Mouse (Mus musculus): Measurements from ENCODE around the gene Olfr251.
"Not testable (repeated sequence)": the region's sequence is repeated elsewhere in the genome, so short reads cannot be mapped to it uniquely, and the experiment has no call there.

Olfr251 gene

DNA sequence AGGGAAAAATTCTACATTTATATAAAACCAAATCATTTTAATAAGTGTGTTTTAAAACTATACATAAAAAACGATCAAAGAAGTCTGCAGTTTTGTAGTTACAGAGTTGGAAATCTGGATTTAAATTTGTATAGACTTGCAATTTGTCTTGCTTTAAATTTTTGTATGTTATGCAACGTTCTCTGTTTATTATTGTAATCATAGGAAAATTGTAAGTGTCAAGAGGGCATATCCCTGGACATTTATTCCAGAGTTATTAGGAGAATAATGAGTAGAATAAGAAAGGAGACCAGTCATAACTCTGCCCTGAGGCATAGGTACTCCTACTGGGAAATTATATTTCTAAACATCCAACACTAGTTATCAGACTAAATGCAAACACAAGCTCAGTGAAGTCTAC is at the start of gene Olfr251:
TSS of gene Olfr251 (plus strand) at position 301 of the 400 bp plus-strand sequence.
- Histone ChIP-seq H3K36me3 (ENCODE audit: insufficient read depth, low read length) (no peaks in the 10 kb centered on the region), H3K4me3 (replicated peaks; ENCODE audit: low read length) (no peak within 1 kb of the TSS), H3K27me3 (ENCODE audit: insufficient read depth, low read length) (no peaks in the 10 kb centered on the region), H3K4me1 (replicated peaks; ENCODE audit: low read depth, low read length) (no peaks in the 10 kb centered on the region), H3K9me3 (ENCODE audit: low read length) (no peaks in the 10 kb centered on the region)
- no peak for TF ChIP-seq NANOG (IDR thresholded peaks at IDR 0.05; ENCODE audit: borderline replicate concordance, low read length)
- TF ChIP-seq POU5F1 (IDR thresholded peaks at IDR 0.05; ENCODE audit: borderline replicate concordance, low read length) = no peak
- no peak for TF ChIP-seq CTCF (conservative IDR thresholded peaks at IDR 0.05; ENCODE audit: low read length)

DNA sequence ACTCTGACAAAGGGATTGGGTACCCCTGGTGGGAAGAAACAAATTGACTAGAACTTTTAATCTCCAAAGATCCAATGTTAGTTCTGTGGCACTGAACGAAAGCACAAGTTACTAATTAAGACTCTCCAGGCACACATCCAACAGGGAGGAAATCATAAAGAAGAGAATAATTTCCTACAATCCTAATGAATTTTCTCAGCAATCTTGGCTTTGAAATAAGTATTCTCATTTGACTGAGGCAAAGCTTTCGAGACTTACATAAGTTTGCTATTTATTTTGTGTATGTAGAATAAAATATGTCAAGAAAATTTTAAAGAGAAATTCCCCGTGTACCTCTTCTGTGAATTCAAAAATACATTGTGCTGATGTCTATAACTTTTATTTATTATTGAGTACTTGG is 48.1 kb upstream of the Olfr251 start, which contains the start of gene Olfr25:
TSS of gene Olfr25 (plus strand) at position 301 of the 400 bp plus-strand sequence.
- Histone ChIP-seq H3K36me3 (ENCODE audit: insufficient read depth, low read length) (no peaks in the 10 kb centered on the region), H3K9me3 (ENCODE audit: low read length) (peaks cover 5% of the 10 kb centered on the region; the same call in 1 of the 2 replicates), H3K4me1 (replicated peaks; ENCODE audit: low read depth, low read length) (no peaks in the 10 kb centered on the region), H3K4me3 (replicated peaks; ENCODE audit: low read length) (no peak within 1 kb of the TSS), H3K27me3 (ENCODE audit: insufficient read depth, low read length) (no peaks in the 10 kb centered on the region)
- TF ChIP-seq POU5F1 (IDR thresholded peaks at IDR 0.05; ENCODE audit: borderline replicate concordance, low read length) = no peak
- no peak for TF ChIP-seq NANOG (IDR thresholded peaks at IDR 0.05; ENCODE audit: borderline replicate concordance, low read length)
- TF ChIP-seq CTCF (conservative IDR thresholded peaks at IDR 0.05; ENCODE audit: low read length) = no peak

DNA sequence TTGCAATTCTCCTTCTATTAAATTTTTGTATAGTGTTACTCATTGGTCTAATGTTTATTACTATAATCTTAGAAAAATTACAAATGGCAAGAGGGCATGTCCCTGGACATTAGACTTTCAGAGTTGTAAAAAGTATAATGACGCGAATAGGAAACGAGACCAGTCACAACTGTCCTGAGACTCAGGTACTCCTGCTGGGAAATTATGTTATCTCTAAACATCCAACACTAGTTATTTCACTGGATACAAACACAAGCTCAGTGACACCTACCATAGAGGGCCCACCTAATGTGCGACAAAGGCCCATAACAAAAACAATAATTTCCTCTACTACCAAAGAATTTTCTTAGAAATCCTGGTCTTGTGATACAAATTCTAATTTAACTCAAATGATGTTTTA is 28.8 kb upstream of the Olfr251 start, which contains the start of gene Olfr898:
TSS of gene Olfr898 (plus strand) at position 301 of the 400 bp plus-strand sequence.
- TF ChIP-seq CTCF (conservative IDR thresholded peaks at IDR 0.05; ENCODE audit: low read length) = no peak
- no peak for TF ChIP-seq NANOG (IDR thresholded peaks at IDR 0.05; ENCODE audit: borderline replicate concordance, low read length)
- no peak for TF ChIP-seq POU5F1 (IDR thresholded peaks at IDR 0.05; ENCODE audit: borderline replicate concordance, low read length)
- Histone ChIP-seq H3K4me1 (replicated peaks; ENCODE audit: low read depth, low read length) (no peaks in the 10 kb centered on the region), H3K4me3 (replicated peaks; ENCODE audit: low read length) (no peak within 1 kb of the TSS), H3K27me3 (ENCODE audit: insufficient read depth, low read length) (no peaks in the 10 kb centered on the region), H3K9me3 (ENCODE audit: low read length) (0 out of 2 replicates have a peak, but pooled peaks cover 7% of the 10 kb centered on the region), H3K36me3 (ENCODE audit: insufficient read depth, low read length) (no peaks in the 10 kb centered on the region)

DNA sequence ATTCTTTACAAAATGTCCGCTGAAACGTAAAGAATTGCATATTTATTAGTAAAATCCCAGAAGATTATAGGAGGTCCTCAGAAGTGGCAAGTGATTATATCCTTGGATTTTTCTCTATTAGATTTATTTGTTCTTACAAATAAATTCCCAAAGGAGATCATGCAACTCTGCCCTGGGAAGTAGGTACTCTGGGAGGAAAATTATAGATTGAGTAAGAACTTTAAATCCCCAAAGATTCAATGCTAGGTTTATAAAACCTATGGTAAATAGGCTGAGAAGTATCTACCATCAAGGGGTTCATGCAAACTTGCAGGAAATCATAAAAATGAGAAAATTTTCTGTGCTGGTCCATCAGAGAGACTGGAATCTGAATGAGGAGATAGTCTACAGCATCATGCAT is 10.3 kb upstream of the Olfr251 start, which contains the start of gene Olfr250:
TSS of gene Olfr250 (plus strand) at position 301 of the 400 bp plus-strand sequence.
- H3K36me3 ChIP-seq (ENCODE audit: insufficient read depth, low read length) = no peaks in the 10 kb centered on the region
- no peak within 1 kb of the TSS for H3K4me3 ChIP-seq (replicated peaks; ENCODE audit: low read length)
- H3K4me1 ChIP-seq (replicated peaks; ENCODE audit: low read depth, low read length) = no peaks in the 10 kb centered on the region
- no peaks in the 10 kb centered on the region for H3K27me3 ChIP-seq (ENCODE audit: insufficient read depth, low read length)
- no peak for TF ChIP-seq POU5F1 (IDR thresholded peaks at IDR 0.05; ENCODE audit: borderline replicate concordance, low read length)
- no peak for TF ChIP-seq CTCF (conservative IDR thresholded peaks at IDR 0.05; ENCODE audit: low read length)
- TF ChIP-seq NANOG (IDR thresholded peaks at IDR 0.05; ENCODE audit: borderline replicate concordance, low read length) = no peak
- H3K9me3 ChIP-seq (ENCODE audit: low read length) = no peaks in the 10 kb centered on the region

DNA sequence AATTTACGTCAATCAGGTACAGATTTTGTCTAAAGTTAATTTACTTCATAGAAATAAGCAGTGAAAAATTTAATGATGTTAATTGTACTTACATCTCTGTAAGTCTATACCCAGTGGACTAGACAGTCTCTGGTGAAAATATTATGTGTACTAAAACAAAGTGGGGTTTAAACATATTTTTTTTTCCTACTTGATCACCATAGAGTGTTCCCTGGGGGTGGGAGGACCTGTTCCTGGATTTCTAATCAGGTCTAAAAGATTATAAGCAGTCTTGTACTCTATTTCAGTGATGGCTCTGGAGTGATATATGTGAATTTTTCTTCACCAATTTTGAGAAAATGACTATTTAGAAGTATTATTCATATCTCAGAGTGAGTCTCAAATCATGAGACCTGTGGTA is 24.5 kb downstream of the Olfr251 start, which contains the start of gene Olfr147:
TSS of gene Olfr147 (plus strand) at position 301 of the 400 bp plus-strand sequence.
- Histone ChIP-seq H3K9me3 (ENCODE audit: low read length) (peaks cover 5% of the 10 kb centered on the region; the same call in 1 of the 2 replicates), H3K4me1 (replicated peaks; ENCODE audit: low read depth, low read length) (peaks cover 5% of the 10 kb centered on the region), H3K36me3 (ENCODE audit: insufficient read depth, low read length) (no peaks in the 10 kb centered on the region; the same call in 1 of the 2 replicates), H3K27me3 (ENCODE audit: insufficient read depth, low read length) (no peaks in the 10 kb centered on the region), H3K4me3 (replicated peaks; ENCODE audit: low read length) (no peak within 1 kb of the TSS)
- TF ChIP-seq NANOG (IDR thresholded peaks at IDR 0.05; ENCODE audit: borderline replicate concordance, low read length) = no peak
- no peak for TF ChIP-seq POU5F1 (IDR thresholded peaks at IDR 0.05; ENCODE audit: borderline replicate concordance, low read length)

DNA sequence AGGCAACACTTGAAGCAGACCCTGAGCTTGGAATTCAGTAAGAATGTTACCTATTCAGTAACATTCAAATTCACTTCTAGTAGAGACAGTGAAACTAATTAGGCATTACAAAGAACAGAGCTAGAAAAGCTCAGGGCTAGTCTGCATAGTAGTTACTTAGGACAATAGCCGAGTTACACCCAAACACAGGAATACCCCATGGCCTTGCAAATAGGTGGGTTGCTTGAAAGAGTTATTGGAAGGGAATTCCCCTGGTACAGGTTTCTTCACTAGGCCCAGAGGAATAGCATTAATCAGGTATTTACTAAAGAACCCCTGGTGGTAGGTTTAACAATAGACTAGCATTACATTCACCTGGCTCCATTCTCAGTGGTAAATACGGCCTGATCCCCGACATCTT is 30.6 kb downstream of the Olfr251 start:
- not testable (repeated sequence) for H3K27me3 ChIP-seq (ENCODE audit: insufficient read depth, low read length); H3K4me1 ChIP-seq (replicated peaks; ENCODE audit: low read depth, low read length); H3K36me3 ChIP-seq (ENCODE audit: insufficient read depth, low read length); H3K4me3 ChIP-seq (replicated peaks; ENCODE audit: low read length)
- H3K9me3 ChIP-seq (ENCODE audit: low read length) = peaks cover 24% of the 10 kb centered on the region
- TF ChIP-seq NANOG (IDR thresholded peaks at IDR 0.05; ENCODE audit: borderline replicate concordance, low read length) = peak; percentile 81; the same call in 1 of the 2 replicates

DNA sequence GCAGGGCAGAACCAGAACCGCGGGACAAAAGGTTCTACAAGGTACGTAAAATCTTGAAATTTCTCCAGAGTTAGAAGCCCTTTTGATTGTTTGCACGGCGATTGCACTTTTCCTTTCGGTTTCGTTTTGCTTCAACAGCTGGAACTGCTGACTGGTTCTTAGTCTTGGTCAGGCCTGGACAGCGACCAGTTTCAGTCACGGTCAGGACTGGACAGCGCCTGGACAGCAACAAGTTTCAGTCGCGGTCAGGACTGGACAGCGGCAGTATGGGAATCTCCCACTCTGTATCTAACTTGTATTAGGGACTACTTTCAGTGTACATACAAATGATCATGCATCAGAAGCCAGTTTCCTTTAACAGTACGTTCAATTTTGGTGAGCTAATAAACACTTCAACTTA is 36.6 kb downstream of the Olfr251 start:
- not testable (repeated sequence) for H3K9me3 ChIP-seq (ENCODE audit: low read length); H3K27me3 ChIP-seq (ENCODE audit: insufficient read depth, low read length); H3K36me3 ChIP-seq (ENCODE audit: insufficient read depth, low read length); H3K4me3 ChIP-seq (replicated peaks; ENCODE audit: low read length); H3K4me1 ChIP-seq (replicated peaks; ENCODE audit: low read depth, low read length)

DNA sequence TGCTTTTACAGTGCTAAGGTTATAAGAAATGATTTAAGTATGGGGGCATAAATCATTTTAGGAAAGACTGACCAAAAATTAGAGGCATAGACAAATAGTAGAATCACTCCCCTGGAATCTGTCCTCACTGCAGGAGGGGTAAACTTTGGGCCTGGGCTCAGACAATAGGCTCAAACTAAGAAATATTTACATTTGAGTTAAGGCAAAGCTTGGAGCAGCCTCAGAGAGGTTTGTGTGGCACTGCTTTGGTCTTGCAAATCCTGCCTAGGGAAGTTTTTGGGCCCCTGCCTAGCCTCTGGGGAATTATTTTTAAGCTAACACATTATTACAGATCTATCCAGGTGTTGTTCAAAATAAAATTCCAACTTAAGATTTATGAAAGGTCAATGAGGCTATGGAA is 46.9 kb downstream of the Olfr251 start:
- H3K36me3 ChIP-seq (ENCODE audit: insufficient read depth, low read length) = 0 out of 2 replicates have a peak, but pooled peaks cover 4% of the 10 kb centered on the region
- H3K9me3 ChIP-seq (ENCODE audit: low read length) = peaks cover 42% of the 10 kb centered on the region
- no peaks in the 10 kb centered on the region for H3K27me3 ChIP-seq (ENCODE audit: insufficient read depth, low read length)
- no peak overlapping the region for H3K4me3 ChIP-seq (replicated peaks; ENCODE audit: low read length)
- H3K4me1 ChIP-seq (replicated peaks; ENCODE audit: low read depth, low read length) = peaks cover 6% of the 10 kb centered on the region; the same call in 1 of the 2 replicates
- no peak for TF ChIP-seq NANOG (IDR thresholded peaks at IDR 0.05; ENCODE audit: borderline replicate concordance, low read length)
- no peak for TF ChIP-seq CTCF (conservative IDR thresholded peaks at IDR 0.05; ENCODE audit: low read length)
- no peak for TF ChIP-seq POU5F1 (IDR thresholded peaks at IDR 0.05; ENCODE audit: borderline replicate concordance, low read length)

DNA sequence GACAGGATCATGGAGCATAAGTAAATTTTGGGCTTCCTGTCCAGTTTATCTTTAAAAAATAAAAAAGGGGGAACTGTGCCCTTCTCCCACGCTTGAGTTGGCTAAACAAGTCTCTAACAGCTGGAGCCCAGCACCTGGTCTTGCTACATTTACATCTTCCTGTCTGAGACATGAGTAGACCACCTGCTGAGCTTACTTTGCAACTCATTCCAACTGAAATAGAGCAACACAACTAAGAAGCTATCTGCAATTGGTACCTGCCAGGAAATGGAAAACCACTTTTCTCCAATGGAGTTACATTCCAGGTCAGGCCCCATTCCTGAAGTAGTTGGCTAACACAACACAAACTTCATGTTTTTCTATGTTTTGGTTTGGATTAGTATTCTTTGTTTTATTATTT is 50.1 kb downstream of the Olfr251 start:
- Histone ChIP-seq H3K4me1 (replicated peaks; ENCODE audit: low read depth, low read length) (peaks cover 6% of the 10 kb centered on the region; the same call in 1 of the 2 replicates), H3K27me3 (ENCODE audit: insufficient read depth, low read length) (no peaks in the 10 kb centered on the region), H3K4me3 (replicated peaks; ENCODE audit: low read length) (no peak overlapping the region), H3K36me3 (ENCODE audit: insufficient read depth, low read length) (no peaks in the 10 kb centered on the region), H3K9me3 (ENCODE audit: low read length) (peaks cover 22% of the 10 kb centered on the region; the same call in 1 of the 2 replicates)
- TF ChIP-seq POU5F1 (IDR thresholded peaks at IDR 0.05; ENCODE audit: borderline replicate concordance, low read length) (no peak), CTCF (conservative IDR thresholded peaks at IDR 0.05; ENCODE audit: low read length) (no peak), NANOG (IDR thresholded peaks at IDR 0.05; ENCODE audit: borderline replicate concordance, low read length) (no peak)

All from E14TG2a.4 (cell line).